In genomic region chr7:35145068-35145467, GRCm38 (mm10) we compare ENCODE assay signal across 15 mouse cellular contexts. TPM values are rescaled to one million over a fixed set of nuclear protein-coding genes. Genes with fewer than 3 reads are reported as not detected.
DNase-seq lines count a peak whose midpoint lies in the region; ATAC-seq and TF ChIP-seq lines count a peak whose summit lies in the region.
"Had no signal": no experiment of that assay in that cellular context is flagged by ENCODE, and none has a peak within 500 bp of the region (broad histone marks: within the 10 kb centered on the region; RNA-seq: fewer than 3 reads in every experiment).

No protein-coding gene starts in this region.

- H3K36me3 ChIP-seq in hindbrain, embryonic 16.5 days (ENCODE audit: control insufficient read depth, insufficient read depth, low read length) = no peaks in the 10 kb centered on the region
- no peaks in the 10 kb centered on the region for H3K36me3 ChIP-seq in hindbrain, postnatal 0 days (ENCODE audit: insufficient read depth, low read length)
- H3K36me3 ChIP-seq in liver, embryonic 11.5 days (ENCODE audit: control insufficient read depth, insufficient read depth, low read length) = no peaks in the 10 kb centered on the region
- H3K36me3 ChIP-seq: forebrain, embryonic 15.5 days; heart, embryonic 10.5 days had no signal

- H3K4me3 ChIP-seq in hindbrain, embryonic 16.5 days (ENCODE audit: low read length) = no peak overlapping the region
- no peak overlapping the region for H3K4me3 ChIP-seq in hindbrain, postnatal 0 days (ENCODE audit: low read length)
- no peak overlapping the region for H3K4me3 ChIP-seq in liver, embryonic 11.5 days (ENCODE audit: low read depth, low read length)
- H3K4me3 ChIP-seq: forebrain, embryonic 15.5 days; gastrocnemius, adult 2 months; heart, embryonic 10.5 days had no signal

- H3K9me3 ChIP-seq in hindbrain, embryonic 16.5 days (ENCODE audit: control insufficient read depth, low read length) = no peaks in the 10 kb centered on the region
- H3K9me3 ChIP-seq in hindbrain, postnatal 0 days (ENCODE audit: low read length) = no peaks in the 10 kb centered on the region
- H3K9me3 ChIP-seq in liver, embryonic 11.5 days (ENCODE audit: control insufficient read depth, low read length) = no peaks in the 10 kb centered on the region
- H3K9me3 ChIP-seq: forebrain, embryonic 15.5 days; heart, embryonic 10.5 days had no signal

- no peaks in the 10 kb centered on the region for H3K4me1 ChIP-seq in hindbrain, embryonic 16.5 days (ENCODE audit: control insufficient read depth, insufficient read depth, low read depth, low read length)
- 0 out of 2 replicates have a peak, but pooled peaks cover 7% of the 10 kb centered on the region for H3K4me1 ChIP-seq in hindbrain, postnatal 0 days (ENCODE audit: insufficient read depth, low read length)
- H3K4me1 ChIP-seq in liver, embryonic 11.5 days (replicated peaks; ENCODE audit: control insufficient read depth, insufficient read depth, low read length) = peaks cover 6% of the 10 kb centered on the region
- H3K4me1 ChIP-seq: forebrain, embryonic 15.5 days had no signal

- ATAC-seq in hindbrain, embryonic 16.5 days = no peak
- ATAC-seq in hindbrain, postnatal 0 days = no peak
- ATAC-seq in liver, embryonic 11.5 days (replicated peaks; ENCODE audit: low FRiP score) = no peak
- ATAC-seq: forebrain, embryonic 15.5 days had no signal

- 0 out of 2 replicates have a peak overlapping the region, but pooled peaks have one; percentile 9 for H3K9ac ChIP-seq in hindbrain, embryonic 16.5 days (ENCODE audit: low read depth, low read length)
- no peak overlapping the region for H3K9ac ChIP-seq in hindbrain, postnatal 0 days (replicated peaks; ENCODE audit: low read length)
- no peak overlapping the region for H3K9ac ChIP-seq in liver, embryonic 11.5 days (ENCODE audit: low read depth, low read length)
- H3K9ac ChIP-seq: forebrain, embryonic 15.5 days had no signal

- no peak overlapping the region for H3K27ac ChIP-seq in hindbrain, embryonic 16.5 days (ENCODE audit: low read depth, low read length)
- H3K27ac ChIP-seq in hindbrain, postnatal 0 days = no peak overlapping the region
- peak overlapping the region; percentile 15; the same call in 1 of the 2 replicates for H3K27ac ChIP-seq in liver, embryonic 11.5 days (ENCODE audit: low read depth, low read length)
- H3K27ac ChIP-seq: forebrain, embryonic 15.5 days; gastrocnemius, adult 2 months; heart, embryonic 10.5 days had no signal

- no peak for TF ChIP-seq CTCF in hindbrain, postnatal 0 days (IDR thresholded peaks at IDR 0.05; ENCODE audit: low read depth)

- no peak overlapping the region for H3K4me2 ChIP-seq in hindbrain, embryonic 16.5 days (ENCODE audit: low read length)
- no peak overlapping the region for H3K4me2 ChIP-seq in hindbrain, postnatal 0 days (ENCODE audit: low read depth, low read length)
- no peak overlapping the region for H3K4me2 ChIP-seq in liver, embryonic 11.5 days
- H3K4me2 ChIP-seq: forebrain, embryonic 15.5 days had no signal

- 81% methylated on average over 9 of the region's 9 CpGs for WGBS in hindbrain, embryonic 16.5 days
- 87% methylated on average over 9 of the region's 9 CpGs for WGBS in hindbrain, postnatal 0 days
- 59% methylated on average over 9 of the region's 9 CpGs for WGBS in liver, embryonic 11.5 days

- no peak for DNase-seq in hindbrain, postnatal 0 days (ENCODE audit: low spot score)
- DNase-seq in liver, embryonic 11.5 days (ENCODE audit: low spot score) = no peak
- no peak for DNase-seq in liver
- DNase-seq in lung, postnatal 14 days = peak; percentile 54
- DNase-seq in adrenal gland, postnatal 14 days = no peak
- DNase-seq in spleen, postnatal 10 days (ENCODE audit: low spot score in 2 of 2) = no peak
- DNase-seq in spleen, adult 18-20 months = no peak
- DNase-seq: cerebellum, adult 8-10 months; gastrocnemius, adult 2 months; left cerebral cortex, postnatal 4 days had no signal

- no peaks in the 10 kb centered on the region for H3K27me3 ChIP-seq in hindbrain, embryonic 16.5 days (replicated peaks; ENCODE audit: control insufficient read depth, insufficient read depth, low read length)
- H3K27me3 ChIP-seq in hindbrain, postnatal 0 days (ENCODE audit: insufficient read depth, low read length) = no peaks in the 10 kb centered on the region
- H3K27me3 ChIP-seq in liver, embryonic 11.5 days (replicated peaks; ENCODE audit: control insufficient read depth, insufficient read depth, low read length) = no peaks in the 10 kb centered on the region
- H3K27me3 ChIP-seq: forebrain, embryonic 15.5 days had no signal

RNA-seq across cellular contexts. Expression of gene Cebpa, which starts 26.0 kb away (rescaled TPM):
- 0.75 and 0.86 TPM in 2 replicates for polyA plus RNA-seq in hindbrain, embryonic 16.5 days (2015; fragmentation: Nextera tagmentation; extraction: Ambion mirVana)
- total RNA-seq in hindbrain, postnatal 0 days (2014; rRNA removed) = 8.3 and 9.8 TPM in 2 replicates
- polyA plus RNA-seq in hindbrain, postnatal 0 days (2015; fragmentation: Nextera tagmentation; extraction: Ambion mirVana) = 1.1 TPM in 2 replicates
- polyA plus RNA-seq in liver, embryonic 11.5 days (2014; fragmentation: Nextera tagmentation; extraction: Ambion mirVana) = 6.9 and 8.2 TPM in 2 replicates
- 178 and 183 TPM in 2 replicates for total RNA-seq in adrenal gland, postnatal 14 days (2021)

RNA-seq across cellular contexts. Expression of gene Slc7a10, which starts 41.1 kb away (rescaled TPM):
- 32.7 and 45.2 TPM in 2 replicates for polyA plus RNA-seq in hindbrain, embryonic 16.5 days (2015; fragmentation: Nextera tagmentation; extraction: Ambion mirVana)
- total RNA-seq in hindbrain, postnatal 0 days (2014; rRNA removed) = 62.9 and 70.2 TPM in 2 replicates
- 47.8 and 52.8 TPM in 2 replicates for polyA plus RNA-seq in hindbrain, postnatal 0 days (2015; fragmentation: Nextera tagmentation; extraction: Ambion mirVana)
- polyA plus RNA-seq in liver, embryonic 11.5 days (2014; fragmentation: Nextera tagmentation; extraction: Ambion mirVana) = 0.60 and 1.9 TPM in 2 replicates
- total RNA-seq in adrenal gland, postnatal 14 days (2021) = 1.5 and 3.6 TPM in 2 replicates
- total RNA-seq: hematopoietic stem cell, adult 5-6 weeks; monocyte, adult 5-6 weeks had no signal

Comparison
In these comparisons a context has a peak if more than half of its experiments do, and no peak if none do; other contexts are left out.
1. RNA of gene Slc7a10, which starts 41.1 kb away (polyA plus RNA-seq): 47.8 to 52.8 TPM in hindbrain, postnatal 0 days and 32.7 to 45.2 TPM in hindbrain, embryonic 16.5 days; 0.60 to 1.9 TPM in liver, embryonic 11.5 days; every median in the first group is over 10 times any median in the second.